Mouse (Mus musculus) ovary, postnatal 14 days (tissue): ENCODE data around the gene Slc45a3.
A peak's percentile ranks its signal among the peaks of the same experiment; 100 is the strongest.

ENCODE experiments used
- DNase-seq: peaks from one replicate; pipeline ENCODE4 v3.0.0; 2022; ENCODE audit warnings: low spot score

The Slc45a3 gene

GRCm38 (mm10) chr1:131964580-131964979, 1.8 kb downstream of the Slc45a3 start:
- DNase-seq = no peak

GRCm38 (mm10) chr1:131965818-131966217, 3.1 kb downstream of the Slc45a3 start:
- DNase-seq = no peak

GRCm38 (mm10) chr1:131967336-131967735, 4.6 kb downstream of the Slc45a3 start:
- DNase-seq = no peak

GRCm38 (mm10) chr1:131968556-131968955, 5.8 kb downstream of the Slc45a3 start:
- DNase-seq = no peak

- DNase-seq = no peak
Observed at GRCm38 (mm10) chr1:131968983-131969382, 6.2 kb downstream of the Slc45a3 start.

- DNase-seq = no peak
Observed at GRCm38 (mm10) chr1:131969825-131970224, 7.1 kb downstream of the Slc45a3 start.

GRCm38 (mm10) chr1:131970322-131970660, 7.5 kb downstream of the Slc45a3 start:
- no peak for DNase-seq

GRCm38 (mm10) chr1:131970661-131971520, 8.1 kb downstream of the Slc45a3 start:
- no peak for DNase-seq

GRCm38 (mm10) chr1:131971771-131972497, 9.2 kb downstream of the Slc45a3 start:
- no peak for DNase-seq

- no peak for DNase-seq
Observed at GRCm38 (mm10) chr1:131972498-131973334, 9.9 kb downstream of the Slc45a3 start.

GRCm38 (mm10) chr1:131973991-131974390, 11.2 kb downstream of the Slc45a3 start:
- no peak for DNase-seq

GRCm38 (mm10) chr1:131976886-131977285, 14.1 kb downstream of the Slc45a3 start:
- no peak for DNase-seq

GRCm38 (mm10) chr1:131980471-131980870, 17.7 kb downstream of the Slc45a3 start:
- DNase-seq = no peak

- peak; percentile 70 for DNase-seq
Observed at GRCm38 (mm10) chr1:131981378-131982013, 18.7 kb downstream of the Slc45a3 start.

- DNase-seq = peak; percentile 74
Observed at GRCm38 (mm10) chr1:131982907-131983306, 20.1 kb downstream of the Slc45a3 start.

- no peak for DNase-seq
Observed at GRCm38 (mm10) chr1:131983806-131984205, 21.0 kb downstream of the Slc45a3 start.

- no peak for DNase-seq
Observed at GRCm38 (mm10) chr1:131987432-131987831, 24.7 kb downstream of the Slc45a3 start.

GRCm38 (mm10) chr1:131989476-131989875, 26.7 kb downstream of the Slc45a3 start:
- DNase-seq = no peak

GRCm38 (mm10) chr1:131990083-131990760, 27.5 kb downstream of the Slc45a3 start:
- DNase-seq = no peak

GRCm38 (mm10) chr1:131992561-131993001, 29.8 kb downstream of the Slc45a3 start:
- DNase-seq = no peak
